Mouse (Mus musculus) cerebellum, adult 9-11 months (tissue): ENCODE data around the gene Pik3c2a.
"Not testable (repeated sequence)": the region's sequence is repeated elsewhere in the genome, so short reads cannot be mapped to it uniquely, and the experiment has no call there.

ENCODE experiments used
- DNase-seq: peaks from one replicate; pipeline ENCODE4 v3.0.0; 2022

The Pik3c2a gene

DNA sequence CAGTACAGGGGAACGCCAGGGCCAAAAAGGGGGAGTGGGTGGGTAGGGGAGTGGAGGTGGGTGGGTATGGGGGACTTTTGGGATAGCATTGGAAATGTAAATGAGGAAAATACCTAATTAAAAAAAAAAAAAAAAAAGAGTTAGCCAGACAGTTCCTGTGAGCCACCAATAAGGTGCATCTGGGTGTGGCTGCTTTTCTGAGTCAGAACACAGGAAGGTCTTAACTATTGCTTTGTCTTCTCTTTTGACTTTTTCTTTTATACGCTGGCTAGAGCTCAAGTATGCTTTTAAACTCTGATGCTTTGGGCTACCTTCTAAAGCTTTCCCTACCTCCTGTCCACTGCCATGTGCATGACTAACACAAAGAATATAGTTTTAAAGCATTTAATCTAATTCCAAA, 55.9 kb downstream of the Pik3c2a start:
- not testable (repeated sequence) for DNase-seq

DNA sequence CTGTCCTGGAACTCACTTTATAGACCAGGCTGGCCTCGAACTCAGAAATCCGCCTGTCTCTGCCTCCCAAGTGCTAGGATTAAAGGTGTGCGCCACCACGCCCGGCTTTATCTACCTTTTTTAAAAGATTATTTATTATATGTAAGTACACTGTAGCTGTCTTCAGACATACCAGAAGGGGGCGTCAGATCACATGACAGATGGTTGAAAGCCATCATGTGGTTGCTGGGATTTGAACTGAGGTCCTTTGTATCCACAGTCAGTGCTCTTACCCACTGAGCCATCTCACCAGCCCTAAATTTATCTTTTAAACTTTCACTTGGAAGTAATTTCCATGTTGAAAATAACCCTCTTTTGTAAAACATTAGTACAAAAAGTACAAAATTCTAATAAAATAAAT, 64.1 kb downstream of the Pik3c2a start:
- DNase-seq, result not testable (repeated sequence)

DNA sequence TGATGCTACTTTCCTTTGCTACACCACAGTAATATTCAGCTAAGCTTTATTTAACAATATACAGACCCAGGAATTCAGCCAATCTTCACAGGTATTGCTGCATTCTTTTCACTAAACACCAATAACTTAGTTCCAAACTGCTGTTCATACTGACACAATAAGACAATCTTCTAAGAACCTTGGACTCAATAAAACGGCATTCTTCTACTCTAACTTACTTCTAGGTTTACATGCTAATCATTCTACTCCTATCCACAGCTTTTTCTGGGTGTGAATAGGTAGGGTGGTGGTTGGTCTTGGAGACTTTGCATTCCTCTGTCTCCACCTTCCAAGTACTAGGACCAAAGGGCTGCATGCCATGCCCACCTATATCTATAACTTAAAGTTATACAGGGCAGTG, 69.0 kb downstream of the Pik3c2a start:
- no peak for DNase-seq

DNA sequence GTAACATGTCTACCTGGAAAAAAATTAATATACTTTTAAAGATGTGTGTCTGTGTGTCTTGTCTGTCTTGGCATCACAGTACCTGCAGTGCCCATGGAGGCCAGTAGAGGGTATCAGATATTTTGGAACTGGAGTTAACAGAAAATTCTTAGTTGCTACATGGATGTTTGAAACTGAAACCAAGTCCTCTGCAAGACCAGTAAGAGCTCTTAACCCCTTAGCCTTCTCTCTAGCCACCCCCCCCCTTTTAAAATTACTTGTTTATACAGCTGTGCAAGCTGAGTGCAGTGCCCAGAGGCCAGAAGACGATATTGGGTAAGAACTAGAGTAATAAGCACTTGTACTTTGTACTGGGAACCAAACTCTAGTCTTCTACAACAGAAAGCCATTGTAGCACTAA, 107.0 kb downstream of the Pik3c2a start:
- peak; percentile 40 for DNase-seq

DNA sequence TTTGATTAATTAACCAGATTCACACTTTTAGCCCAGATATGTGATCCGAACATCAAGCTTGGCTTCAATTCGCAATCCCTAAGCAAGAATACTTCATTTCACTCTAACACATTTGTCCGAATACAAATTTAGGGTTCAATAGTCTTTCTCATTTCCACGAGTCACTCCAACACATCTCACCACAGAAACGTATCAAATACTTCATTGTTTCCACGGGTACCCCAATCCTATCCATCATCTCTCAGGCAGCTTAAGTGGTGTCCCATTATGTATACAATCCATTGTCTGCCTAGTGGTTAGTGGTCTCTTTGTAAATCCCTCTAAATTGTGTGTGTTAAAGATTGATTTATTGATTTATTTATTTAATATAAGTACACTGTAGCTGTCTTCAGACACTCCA, 108.1 kb downstream of the Pik3c2a start:
- peak; percentile 8 for DNase-seq

DNA sequence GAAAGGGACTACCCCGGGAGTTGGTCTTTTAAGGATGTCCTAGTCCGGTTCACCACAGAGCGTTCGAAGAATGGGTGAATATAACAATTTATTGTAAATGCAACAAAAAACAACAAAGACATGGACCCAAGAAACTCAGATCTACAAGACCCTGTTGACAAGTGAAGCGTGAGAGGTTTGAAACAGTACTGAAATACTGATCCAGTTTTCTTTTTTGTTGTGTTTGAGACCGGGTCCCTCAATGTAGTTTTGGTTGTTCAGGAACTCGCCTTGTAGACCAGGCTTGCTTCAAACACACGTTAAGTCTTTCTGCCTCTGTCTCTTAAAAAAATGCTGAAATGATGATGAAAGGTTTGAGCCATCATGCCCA, 108.6 kb downstream of the Pik3c2a start:
- DNase-seq, result no peak

DNA sequence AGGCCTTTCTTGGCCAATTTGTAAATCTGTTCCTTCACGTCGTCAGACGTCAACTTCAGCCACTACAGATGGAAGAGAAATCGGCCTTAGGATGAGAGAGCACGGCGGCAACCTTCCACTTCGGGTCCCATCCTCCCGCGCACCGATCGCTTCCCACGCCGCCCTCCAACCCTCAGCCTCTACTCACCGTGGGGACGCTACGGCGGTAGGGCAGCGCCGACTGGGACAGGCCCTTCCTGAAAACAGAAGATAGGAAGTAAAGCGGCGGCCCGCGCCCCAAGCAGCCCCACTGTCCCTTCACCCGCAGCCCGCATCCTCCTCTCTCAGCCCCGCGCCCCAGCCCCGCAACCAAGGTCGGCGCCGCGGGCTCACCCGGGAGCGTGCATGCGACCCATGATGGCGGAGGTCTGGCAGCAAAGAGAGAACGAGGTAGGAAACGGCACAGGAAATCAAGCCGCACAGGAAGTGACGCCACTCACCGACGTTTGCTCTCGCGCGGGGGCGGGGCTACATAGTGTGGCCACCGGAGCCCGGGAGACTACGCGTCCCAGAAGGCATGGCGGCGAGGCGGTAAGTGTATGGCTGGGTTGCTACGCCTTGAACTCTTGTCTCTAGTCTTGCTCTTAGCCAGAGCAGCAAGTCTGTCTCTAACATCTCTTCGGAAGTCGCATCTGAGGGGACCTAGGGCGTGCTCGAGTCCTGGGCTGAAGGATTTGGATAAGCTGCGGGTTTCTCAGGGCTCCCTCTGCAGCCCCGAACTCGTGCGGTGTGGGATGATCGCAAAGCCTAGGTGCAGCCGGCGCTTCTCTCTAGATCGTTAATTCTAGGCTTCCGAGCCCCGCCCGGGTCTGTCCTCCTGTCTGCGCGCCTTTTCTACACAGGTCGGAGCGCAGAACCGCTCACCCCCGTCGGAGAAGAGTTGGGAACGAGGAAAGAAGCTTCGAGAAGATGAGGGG, 109.3 kb downstream of the Pik3c2a start, which contains the start of gene Rps13:
Gene Rps13 (minus strand): TSS at position 483 of the 956 bp plus-strand sequence.
- peak; percentile 97 for DNase-seq

DNA sequence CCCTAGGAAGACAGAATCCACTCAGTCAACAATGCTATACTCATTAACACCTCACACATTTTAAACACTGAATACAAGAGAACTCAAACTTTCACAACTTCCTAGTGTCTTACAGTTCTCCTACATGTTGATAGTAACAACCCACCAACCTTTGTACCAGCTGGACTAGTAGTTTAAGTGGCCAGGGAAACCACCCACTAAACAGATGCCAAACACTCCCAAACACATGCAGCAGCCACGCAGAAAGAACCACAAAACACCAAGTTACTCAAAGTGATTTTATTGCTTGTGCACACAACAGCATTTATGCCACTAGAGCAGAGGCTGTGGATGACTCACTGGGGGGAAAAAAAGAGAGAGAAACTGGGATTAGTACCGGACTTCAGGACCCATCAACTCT, 112.0 kb downstream of the Pik3c2a start:
- no peak for DNase-seq

DNA sequence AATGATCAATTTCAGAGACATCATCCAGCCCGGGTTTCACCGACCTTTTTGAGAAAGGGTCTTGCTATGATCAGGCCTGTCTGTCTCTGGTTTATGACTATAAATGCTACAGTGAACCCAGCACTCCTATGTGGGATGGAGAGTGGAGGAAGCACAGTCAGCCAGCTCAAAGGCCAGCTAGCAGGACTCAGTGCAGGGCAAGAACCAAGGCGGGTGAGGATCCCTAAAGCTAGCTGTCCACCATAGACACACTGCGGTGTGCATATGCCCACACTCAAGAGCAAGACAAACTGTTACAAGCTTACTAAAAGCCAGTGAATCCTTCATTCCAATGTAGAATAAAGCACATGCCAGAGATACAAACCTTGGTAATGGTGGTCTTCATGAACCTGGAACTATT, 113.4 kb downstream of the Pik3c2a start:
- no peak for DNase-seq

DNA sequence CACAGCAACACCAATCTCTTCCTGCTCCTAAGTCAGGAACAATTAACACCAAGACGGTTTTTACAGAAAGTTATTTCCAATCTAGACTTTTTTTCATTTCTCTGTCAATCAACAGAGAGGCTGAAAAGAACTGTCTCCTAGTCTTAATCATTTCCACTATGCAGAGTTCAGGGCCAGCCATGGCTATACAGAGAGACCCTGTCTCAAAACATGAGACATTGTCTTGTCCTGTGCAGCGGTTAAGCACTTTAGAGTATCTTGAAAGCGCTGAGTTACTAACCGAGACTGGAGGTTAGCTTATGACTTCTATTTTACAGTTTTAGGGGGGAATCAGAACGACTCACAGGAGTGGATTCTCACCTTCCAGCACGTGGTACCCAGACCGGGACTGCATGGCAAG, 114.5 kb downstream of the Pik3c2a start:
- DNase-seq, result no peak

DNA sequence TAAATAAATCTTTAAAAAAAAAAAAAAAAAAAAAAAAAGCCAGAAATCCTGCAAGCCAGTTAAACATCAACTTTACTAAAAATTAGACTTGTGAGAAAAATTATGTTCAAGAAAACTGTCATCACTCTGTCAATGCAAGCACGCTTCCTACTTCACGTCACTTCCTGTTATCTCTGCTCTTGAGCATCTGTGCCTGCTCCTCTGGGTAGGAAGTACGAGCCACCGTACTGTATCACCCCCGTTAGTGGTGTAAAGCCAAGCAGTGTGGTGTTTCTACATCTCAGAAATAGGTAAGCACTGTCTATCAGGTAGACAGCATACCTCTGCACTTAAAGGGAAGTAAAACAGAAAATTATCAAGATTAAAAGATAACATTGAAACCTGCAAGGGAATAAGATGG, 115.3 kb downstream of the Pik3c2a start:
- DNase-seq, result no peak

DNA sequence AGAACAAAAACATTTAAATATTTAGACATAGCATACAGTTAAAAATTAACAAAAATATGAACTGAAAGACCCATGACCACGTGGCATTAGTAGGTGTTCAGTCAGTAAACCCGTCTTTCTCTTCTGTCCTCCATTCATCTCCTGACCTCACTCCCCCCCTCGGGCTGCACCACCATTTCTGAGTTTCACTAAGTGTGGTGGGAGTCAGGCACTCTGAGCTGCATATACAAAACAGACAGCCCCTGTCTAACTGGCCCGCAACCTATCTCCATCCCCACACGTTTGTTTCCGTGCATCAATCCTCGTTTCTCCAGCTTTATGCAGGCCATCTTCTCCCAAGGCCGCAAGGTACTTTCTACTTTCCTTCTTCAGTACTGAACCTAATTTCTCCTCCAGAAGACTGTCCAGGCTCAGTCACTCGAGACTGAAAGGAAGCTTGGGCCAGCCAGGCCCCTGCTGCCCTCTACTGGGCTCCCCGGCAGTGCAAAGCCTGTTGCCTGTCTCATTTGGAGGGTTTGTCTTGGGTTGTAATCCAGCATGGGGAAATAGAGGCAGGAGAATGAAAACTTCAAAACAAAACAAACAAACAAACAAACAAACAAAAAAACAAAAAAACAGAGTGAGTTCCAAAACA, 119.8 kb downstream of the Pik3c2a start:
- DNase-seq, result peak; percentile 22

DNA sequence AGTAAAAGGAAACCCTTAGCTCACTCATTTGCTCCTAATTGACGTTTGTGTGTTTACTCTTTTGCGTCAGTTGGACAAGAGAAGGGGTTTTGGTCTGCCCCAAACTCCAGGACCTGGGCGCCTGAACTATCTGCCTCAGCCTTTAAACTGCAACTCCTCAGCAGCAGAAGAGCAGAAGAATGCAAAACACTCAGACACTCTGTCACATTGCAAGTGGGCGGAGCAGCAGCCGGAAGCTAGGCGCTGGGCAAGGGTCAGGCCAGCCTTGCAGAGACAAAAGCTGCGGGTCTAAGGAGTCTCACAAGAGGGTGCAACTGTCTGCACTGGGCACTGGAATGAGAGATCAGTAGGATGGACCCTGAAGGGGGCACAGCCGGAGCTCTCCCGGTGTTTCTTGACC, 133.8 kb downstream of the Pik3c2a start:
- no peak for DNase-seq

DNA sequence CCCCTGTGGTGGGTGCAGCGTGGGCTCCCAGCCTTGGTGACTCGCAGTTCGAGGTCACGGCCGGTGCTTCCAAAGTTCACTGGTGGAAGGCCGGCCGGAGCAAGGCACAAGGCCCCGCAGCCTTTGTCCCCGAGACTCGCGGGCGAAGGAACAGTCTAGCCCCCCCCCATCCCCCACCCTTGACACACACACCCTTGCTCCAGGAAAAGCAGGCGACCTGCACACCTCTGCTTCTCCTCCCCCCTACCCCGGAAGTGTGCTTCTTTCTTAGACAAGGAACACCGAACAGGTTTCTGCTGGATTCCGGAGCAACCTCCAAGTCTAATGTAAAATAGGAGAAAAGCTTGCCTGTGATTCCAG, 134.6 kb downstream of the Pik3c2a start:
- no peak for DNase-seq

DNA sequence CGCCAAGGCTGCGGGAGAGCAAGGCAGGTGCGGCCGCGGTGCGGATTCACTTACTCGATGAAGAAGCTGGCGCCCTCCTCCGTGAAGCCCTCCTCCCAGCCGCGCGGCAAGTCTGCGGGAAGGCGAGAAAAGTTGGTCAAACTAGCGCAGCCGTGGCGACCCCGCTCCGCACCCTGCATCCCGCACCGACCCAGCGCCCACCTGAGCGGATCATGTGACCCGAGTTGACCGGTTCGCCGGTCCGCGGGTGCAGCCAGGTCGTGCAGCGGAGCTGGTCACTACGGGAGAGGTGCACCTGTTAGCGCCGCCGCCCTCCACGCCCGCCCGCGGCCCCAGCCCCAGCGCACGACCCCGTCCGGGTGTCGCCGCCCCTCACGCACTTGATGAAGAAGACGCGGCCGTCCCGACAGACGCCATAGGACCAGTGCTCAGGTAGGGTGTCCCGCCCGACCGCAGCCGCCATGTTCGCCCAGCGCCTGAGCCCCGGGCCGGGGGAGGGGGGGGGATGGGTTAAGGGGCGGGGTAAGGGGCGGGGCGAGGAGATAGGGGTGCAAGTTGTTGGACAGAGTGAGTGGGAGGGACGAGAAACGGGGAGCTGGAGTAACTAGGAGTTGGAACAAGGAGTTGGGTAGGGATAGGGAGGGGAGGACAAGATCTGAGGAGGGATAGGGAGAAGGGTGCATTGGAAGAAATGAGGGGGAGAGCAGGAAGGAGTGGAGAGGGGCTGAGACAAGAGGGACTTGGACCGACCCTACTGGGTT, 135.2 kb downstream of the Pik3c2a start, which contains the start of gene Plekha7:
Gene Plekha7 (minus strand): TSS at position 506 of the 761 bp plus-strand sequence.
- DNase-seq, result peak; percentile 34

DNA sequence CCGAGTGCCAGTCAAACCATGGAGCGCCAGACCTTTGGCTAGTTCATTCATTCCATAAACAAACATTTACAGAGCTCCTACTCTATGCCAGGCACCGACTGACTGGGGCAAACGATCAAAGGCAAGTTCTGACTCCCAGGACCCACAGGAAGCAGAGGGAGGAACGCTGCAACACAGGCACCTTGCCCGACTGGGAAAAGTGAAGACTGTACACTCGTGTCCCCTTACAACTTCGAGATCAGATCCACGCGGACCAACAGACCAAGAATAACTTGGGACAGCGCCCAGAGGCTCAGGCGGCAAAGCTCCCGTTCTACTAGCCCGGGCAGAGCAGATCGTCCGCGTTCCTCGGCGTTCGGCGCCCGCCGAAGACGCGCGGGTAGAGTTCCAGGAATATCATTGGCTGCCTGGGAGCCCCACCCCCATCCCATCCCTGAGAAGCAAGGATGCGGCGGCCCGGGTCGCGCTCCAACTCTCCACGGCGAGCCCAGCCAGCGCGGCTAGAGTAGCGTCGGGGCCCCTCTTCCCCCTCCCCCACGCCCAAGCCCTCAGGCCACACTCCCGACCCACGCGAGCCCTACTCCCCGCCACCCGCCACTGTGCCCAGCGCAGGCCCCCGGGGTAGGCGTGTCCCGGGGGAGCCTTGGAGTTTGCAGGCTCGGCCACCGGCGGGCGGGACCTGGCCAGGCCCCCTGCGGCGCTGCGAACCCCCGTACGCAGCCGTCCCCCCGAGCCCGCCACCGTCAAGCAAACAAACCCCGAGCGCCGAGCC, 136.0 kb downstream of the Pik3c2a start:
- DNase-seq, result peak; percentile 50

DNA sequence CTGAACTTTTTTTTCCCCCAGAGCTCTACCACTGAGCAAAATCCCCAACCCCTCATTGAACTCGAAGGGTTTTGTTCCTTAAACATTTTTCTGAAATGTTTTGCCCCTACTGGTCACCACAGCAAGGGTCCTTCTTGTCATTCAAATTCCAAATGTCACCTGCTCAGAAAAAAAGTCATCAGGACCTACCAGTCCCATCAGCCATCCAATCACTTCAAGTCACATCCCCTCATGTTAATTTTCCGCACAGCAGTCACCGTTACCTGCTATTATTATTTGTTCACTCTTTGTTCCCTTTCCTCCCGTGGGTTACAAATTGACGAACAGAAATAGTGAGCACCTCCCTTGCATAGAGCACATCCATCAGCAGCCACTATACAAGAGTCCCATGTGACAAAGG, 136.6 kb downstream of the Pik3c2a start:
- DNase-seq, result no peak

DNA sequence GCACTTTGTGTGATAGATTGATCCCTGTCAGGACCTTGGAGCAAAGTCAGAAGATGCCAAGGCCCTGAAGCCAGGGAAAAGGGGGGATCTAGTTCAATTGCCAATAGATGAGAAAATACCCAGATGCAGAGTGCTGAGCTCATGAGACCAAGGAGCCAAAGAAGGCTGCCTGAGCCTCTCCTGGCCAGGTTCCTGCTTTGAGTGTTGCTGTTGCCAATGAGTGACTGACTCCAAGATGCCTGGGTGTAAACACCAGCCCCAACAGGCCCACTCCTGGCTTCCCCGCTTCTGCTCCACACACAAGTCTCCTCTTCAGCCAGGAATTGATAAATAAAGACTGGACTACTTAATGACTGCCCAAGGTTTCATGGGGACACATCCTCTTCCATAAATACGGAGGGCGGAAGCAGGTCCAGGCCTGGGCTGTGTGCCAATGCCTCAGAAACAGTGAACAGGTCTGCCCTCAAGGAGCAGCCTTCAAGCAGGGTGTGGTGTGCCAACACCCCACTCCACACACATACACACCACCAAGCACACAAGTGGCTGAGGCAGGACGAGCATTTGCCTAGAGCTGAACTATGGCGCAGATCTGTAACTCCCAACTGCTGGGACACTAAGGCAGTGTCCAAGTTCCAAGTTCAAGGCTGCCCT, 141.5 kb downstream of the Pik3c2a start:
- no peak for DNase-seq

DNA sequence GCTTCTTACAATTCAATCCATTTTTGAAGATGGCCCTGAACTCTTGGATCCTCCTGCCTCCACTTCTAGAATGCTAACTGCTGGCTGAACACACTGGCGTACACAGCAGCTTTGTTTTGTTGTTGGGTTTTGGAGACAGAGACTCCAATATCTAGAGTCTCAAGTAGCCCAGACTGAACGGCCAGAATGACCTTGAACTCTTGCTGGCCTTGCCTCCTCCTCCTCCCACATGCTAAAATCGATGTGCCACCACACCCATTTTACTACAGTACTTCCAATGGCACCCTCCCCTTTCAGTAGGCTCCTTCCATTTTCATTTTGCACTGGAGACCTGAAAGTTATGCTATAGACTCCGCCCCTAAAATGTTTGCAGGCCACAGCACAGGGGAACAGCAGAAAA, 142.1 kb downstream of the Pik3c2a start:
- DNase-seq, result no peak

DNA sequence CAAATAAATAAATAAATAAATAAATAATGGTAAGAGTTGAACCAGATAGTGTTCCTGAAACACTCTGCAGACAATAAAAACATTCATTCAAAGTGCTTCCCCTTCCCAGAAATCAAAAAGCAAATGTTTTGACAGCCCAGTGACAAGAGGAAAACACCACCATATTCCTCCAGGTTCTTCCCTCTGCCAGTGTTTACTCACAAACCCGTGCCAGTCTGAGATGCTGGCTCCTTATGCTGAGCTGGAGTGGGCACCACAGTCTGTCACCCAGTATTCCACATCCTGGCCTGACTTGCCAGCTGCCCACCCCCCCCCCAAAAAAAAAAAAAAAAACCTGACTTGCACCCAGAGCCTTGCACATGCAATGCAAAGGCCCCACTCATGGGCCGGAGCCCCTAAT, 144.4 kb downstream of the Pik3c2a start:
- DNase-seq, result no peak

DNA sequence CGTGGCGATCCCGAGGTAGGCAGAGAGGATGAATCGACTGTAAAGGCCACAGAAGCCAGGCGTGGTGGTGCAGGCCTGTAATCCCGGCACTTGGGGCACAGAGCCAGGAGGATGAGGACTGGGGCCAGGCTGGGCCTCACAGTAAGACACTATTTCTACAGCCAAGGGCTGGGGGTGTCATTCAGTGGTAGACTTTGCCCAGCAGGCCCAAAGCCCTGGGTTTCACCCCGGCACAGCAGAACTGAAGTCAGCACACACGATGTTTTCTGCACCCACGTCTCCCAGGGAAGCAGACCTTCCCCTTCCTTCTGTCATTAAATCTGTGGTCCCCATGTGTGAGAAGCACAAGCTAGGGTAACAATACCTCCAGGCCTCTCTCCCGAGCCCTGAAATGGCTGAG, 144.9 kb downstream of the Pik3c2a start:
- DNase-seq, result no peak

DNA sequence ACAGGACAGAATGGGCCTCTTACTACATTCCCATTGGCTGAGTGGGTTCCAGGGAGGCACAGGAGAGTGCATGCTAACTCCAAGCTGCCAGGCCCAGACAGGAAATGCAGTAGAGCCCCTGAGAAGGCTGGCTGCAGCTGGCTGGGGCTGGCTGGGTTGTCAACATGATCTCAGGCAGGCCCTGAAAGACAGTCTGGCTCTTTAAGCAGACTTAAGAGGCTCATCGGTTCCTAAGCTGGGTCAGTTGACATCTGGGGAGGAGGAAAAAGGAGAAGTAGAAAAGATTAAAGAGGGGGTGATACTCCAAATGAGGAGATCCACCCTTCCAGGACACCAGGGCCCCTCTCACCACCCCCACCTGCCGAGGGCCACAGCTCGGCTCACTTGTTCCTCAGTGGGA, 148.3 kb downstream of the Pik3c2a start:
- no peak for DNase-seq
